Mouse (Mus musculus): ENCODE measurements around the gene Olfr430. TPM values are rescaled to one million over a fixed set of nuclear protein-coding genes. Genes with fewer than 3 reads are reported as not detected.

Gene Olfr430
- total and polyA plus RNA-seq, 3 experiments, result not detected

DNA sequence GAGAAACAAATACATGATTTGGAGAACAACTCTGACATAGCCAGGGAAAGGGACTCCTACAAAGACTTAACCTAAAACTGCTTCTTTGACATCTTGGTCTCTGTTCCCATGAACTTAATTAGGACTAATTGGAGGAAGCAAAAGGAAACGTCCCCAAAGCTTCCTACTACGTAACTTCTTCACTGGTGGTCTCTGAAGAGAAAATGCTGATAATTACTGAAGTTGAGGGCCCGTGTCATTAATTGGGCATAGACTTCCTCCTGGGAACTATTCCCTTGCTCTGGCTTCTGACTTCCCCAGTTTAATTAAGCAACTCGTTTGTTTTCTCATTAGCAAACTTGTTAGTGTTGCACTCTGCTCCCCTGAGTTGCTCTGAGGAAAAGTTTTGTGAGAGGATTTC lies 30.6 kb upstream of the Olfr430 start:
- no peaks in the 10 kb centered on the region for H3K9me3 ChIP-seq (replicated peaks; ENCODE audit: insufficient read depth, low read length)
- no peaks in the 10 kb centered on the region for H3K4me1 ChIP-seq (ENCODE audit: control insufficient read depth in 1 of 2, insufficient read depth in 2 of 2, low read length in 2 of 2)
- no peak overlapping the region for H3K4me3 ChIP-seq (ENCODE audit: control insufficient read depth in 1 of 2, insufficient read depth in 1 of 2, low read depth in 2 of 2, low read length in 2 of 2)
- H3K79me2 ChIP-seq (ENCODE audit: control insufficient read depth, insufficient read depth, low read length, poor library complexity), result no peaks in the 10 kb centered on the region
- no peaks in the 10 kb centered on the region for H3K27me3 ChIP-seq (ENCODE audit: control insufficient read depth in 1 of 2, insufficient read depth in 2 of 2, low read length in 2 of 2)
- no peaks in the 10 kb centered on the region for H3K36me3 ChIP-seq (ENCODE audit: control insufficient read depth in 1 of 2, insufficient read depth in 2 of 2, low read length in 2 of 2)
- H3K27ac ChIP-seq (ENCODE audit: control insufficient read depth, low read depth, low read length), result no peak overlapping the region
- no peak for DNase-seq (ENCODE audit: low read depth, low spot score)
- H3K9ac ChIP-seq (ENCODE audit: control insufficient read depth, low read depth, low read length, poor library complexity, severe bottlenecking), result no peak overlapping the region
- TF ChIP-seq POLR2AphosphoS5 (IDR thresholded peaks at IDR 0.05; ENCODE audit: borderline replicate concordance, low read depth, low read length), result no peak
- TF ChIP-seq MXI1 (IDR thresholded peaks at IDR 0.05; ENCODE audit: low read depth, low read length), result no peak
- TF ChIP-seq POLR2AphosphoS2 (IDR thresholded peaks at IDR 0.05; ENCODE audit: low read length), result no peak
- TF ChIP-seq TAL1 (IDR thresholded peaks at IDR 0.05; ENCODE audit: low read length), result no peak
- TF ChIP-seq CTCF (IDR thresholded peaks at IDR 0.05 in 2 of 3, conservative IDR thresholded peaks at IDR 0.05 in 1 of 3; ENCODE audit: control insufficient read depth in 1 of 3, insufficient read depth in 1 of 3, low read depth in 2 of 3, low read length in 3 of 3, poor library complexity in 1 of 3, severe bottlenecking in 1 of 3), result no peak
- no peak for TF ChIP-seq MAX (IDR thresholded peaks at IDR 0.05; ENCODE audit: low read length)
- no peak for TF ChIP-seq HCFC1 (IDR thresholded peaks at IDR 0.05; ENCODE audit: low read depth, low read length)
- TF ChIP-seq TBP (IDR thresholded peaks at IDR 0.05; ENCODE audit: low read depth, low read length), result no peak
- no peak for TF ChIP-seq MEF2A (IDR thresholded peaks at IDR 0.05; ENCODE audit: extremely low read depth, insufficient replicate concordance, low read depth, low read length, poor library complexity, severe bottlenecking)
- no peak for TF ChIP-seq BHLHE40 (IDR thresholded peaks at IDR 0.05; ENCODE audit: borderline replicate concordance, low read depth, low read length)
- TF ChIP-seq ZKSCAN1 (IDR thresholded peaks at IDR 0.05; ENCODE audit: low read depth, low read length), result no peak
- no peak for TF ChIP-seq GABPA (IDR thresholded peaks at IDR 0.05; ENCODE audit: low read depth, low read length)
- no peak for TF ChIP-seq RCOR1 (IDR thresholded peaks at IDR 0.05; ENCODE audit: low read depth, low read length)
- TF ChIP-seq ETS1 (IDR thresholded peaks at IDR 0.05; ENCODE audit: low read depth, low read length), result no peak
- TF ChIP-seq CHD1 (IDR thresholded peaks at IDR 0.05; ENCODE audit: low read depth, low read length), result no peak
- no peak for TF ChIP-seq TCF12 (IDR thresholded peaks at IDR 0.05; ENCODE audit: low read depth, low read length)
- TF ChIP-seq GATA1 (IDR thresholded peaks at IDR 0.05; ENCODE audit: low read depth, low read length), result no peak
- TF ChIP-seq ZNF384 (IDR thresholded peaks at IDR 0.05; ENCODE audit: low read depth, low read length), result no peak
- TF ChIP-seq EP300 (IDR thresholded peaks at IDR 0.05; ENCODE audit: low read depth in 1 of 2, low read length in 2 of 2), result no peak
- TF ChIP-seq MYB (IDR thresholded peaks at IDR 0.05; ENCODE audit: low read depth, low read length), result no peak

DNA sequence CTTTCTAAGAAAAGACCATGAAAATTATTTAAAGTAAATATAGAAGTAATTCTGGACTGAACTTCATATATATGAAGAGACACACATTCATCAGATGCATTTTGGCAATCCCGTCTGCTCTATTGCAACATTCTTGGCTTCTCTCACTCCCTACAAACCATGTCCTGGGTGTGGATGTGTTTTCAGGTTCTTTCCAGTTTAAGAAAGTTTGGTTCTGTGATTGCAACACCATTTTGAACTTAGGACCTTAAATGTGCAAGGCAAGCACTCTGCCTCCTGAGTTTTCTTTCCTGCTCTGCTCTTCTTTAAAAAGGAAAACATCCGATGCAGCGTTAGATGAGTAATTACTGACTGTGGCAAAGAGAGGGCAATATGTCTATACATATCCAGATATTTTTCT lies 27.9 kb upstream of the Olfr430 start:
- H3K4me1 ChIP-seq (ENCODE audit: control insufficient read depth in 1 of 2, insufficient read depth in 2 of 2, low read length in 2 of 2), result no peaks in the 10 kb centered on the region
- no peak for DNase-seq (ENCODE audit: low read depth, low spot score)
- no peaks in the 10 kb centered on the region for H3K9me3 ChIP-seq (replicated peaks; ENCODE audit: insufficient read depth, low read length)
- no peak overlapping the region for H3K27ac ChIP-seq (ENCODE audit: control insufficient read depth, low read depth, low read length)
- H3K79me2 ChIP-seq (ENCODE audit: control insufficient read depth, insufficient read depth, low read length, poor library complexity), result no peaks in the 10 kb centered on the region
- no peak overlapping the region for H3K4me3 ChIP-seq (ENCODE audit: control insufficient read depth in 1 of 2, insufficient read depth in 1 of 2, low read depth in 2 of 2, low read length in 2 of 2)
- H3K27me3 ChIP-seq (ENCODE audit: control insufficient read depth in 1 of 2, insufficient read depth in 2 of 2, low read length in 2 of 2), result no peaks in the 10 kb centered on the region
- TF ChIP-seq ZNF384 (IDR thresholded peaks at IDR 0.05; ENCODE audit: low read depth, low read length) (no peak), TCF12 (IDR thresholded peaks at IDR 0.05; ENCODE audit: low read depth, low read length) (no peak), MYC (IDR thresholded peaks at IDR 0.05; ENCODE audit: low read depth, low read length) (no peak), MEF2A (IDR thresholded peaks at IDR 0.05; ENCODE audit: extremely low read depth, insufficient replicate concordance, low read depth, low read length, poor library complexity, severe bottlenecking) (no peak)
- H3K9ac ChIP-seq (ENCODE audit: control insufficient read depth, low read depth, low read length, poor library complexity, severe bottlenecking), result no peak overlapping the region
- no peaks in the 10 kb centered on the region for H3K36me3 ChIP-seq (ENCODE audit: control insufficient read depth in 1 of 2, insufficient read depth in 2 of 2, low read length in 2 of 2)

Measured in MEL (cell line).